Mouse (Mus musculus) layer of hippocampus, postnatal 10 days (tissue): Measurements from ENCODE around the gene Fam69a. TPM values are rescaled to one million over a fixed set of nuclear protein-coding genes. Genes with fewer than 3 reads are reported as not detected.
"Not testable (repeated sequence)": the region's sequence is repeated elsewhere in the genome, so short reads cannot be mapped to it uniquely, and the experiment has no call there.

ENCODE experiments used
- DNase-seq, 2 experiments: peaks; one replicate each; pipeline ENCODE4 v3.0.0; 2021; ENCODE audit warnings: low spot score in 2 of 2
- long read RNA-seq: library from polyadenylated mRNA; stranded (forward); transcript quantifications from one replicate; pipeline ENCODE4 v2.0.0, GENCODE M21; 2023
- total RNA-seq, 2 experiments: library from RNA; stranded (reverse); gene quantifications; 2 replicates each; pipeline ENCODE4 v1.2.3; 2021

The Fam69a gene
- total RNA-seq = 10 to 100 TPM; 55.2 to 60.1 TPM
- long read RNA-seq, transcript Fam69a-201 (5 exons, 2,721 nt) = major isoform, 78 of 85 reads
- long read RNA-seq, partial matches to known transcripts = 1 of 85 reads
- long read RNA-seq, other reads (novel, unspliced or antisense) = 4 of 85 reads

DNA sequence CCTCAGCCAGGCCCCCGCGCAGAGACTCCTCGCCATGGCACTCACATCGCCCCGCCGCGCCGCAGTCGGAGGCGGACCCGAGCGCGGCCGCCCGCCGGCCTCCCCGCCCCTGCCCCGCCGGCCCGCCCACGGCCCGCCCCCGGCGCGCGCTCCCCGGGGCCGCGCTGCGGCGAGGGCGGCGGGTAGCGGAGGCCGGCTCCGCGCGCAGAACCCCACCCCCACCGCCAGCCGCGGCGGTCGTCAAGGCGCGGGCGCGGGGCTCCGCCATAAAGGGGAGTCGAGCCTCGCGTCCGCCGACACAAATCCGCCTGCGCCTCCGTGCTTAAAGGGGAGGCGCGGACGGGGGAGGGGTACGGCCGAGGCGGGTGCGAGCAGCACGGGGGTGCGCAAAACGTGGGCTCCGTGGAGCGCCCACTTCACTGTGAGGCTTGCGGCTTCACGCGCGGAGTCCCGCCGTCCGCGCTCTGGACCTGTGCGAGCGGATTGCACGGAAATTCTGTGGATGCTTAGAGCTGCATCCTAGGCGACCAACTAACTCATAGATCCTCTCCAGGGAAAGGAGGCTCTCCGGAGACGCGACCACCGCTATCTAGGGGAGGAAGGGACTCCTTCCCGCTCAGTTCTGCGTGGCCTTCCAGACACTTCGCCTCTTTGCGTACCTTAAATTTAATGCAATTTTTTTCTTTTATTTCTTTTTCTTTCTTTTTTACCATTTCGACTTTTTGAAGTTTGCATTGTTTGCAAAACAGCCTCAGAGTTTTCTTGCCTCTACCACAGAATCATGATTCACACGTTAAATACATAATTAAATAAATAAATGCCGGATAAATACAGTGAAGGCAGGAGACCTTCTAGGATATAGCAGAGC is at the start of gene Fam69a:
Fam69a (minus strand) TSS at position 119 of the 868 bp plus-strand sequence.
- peak; percentile 89 to 92 for DNase-seq

DNA sequence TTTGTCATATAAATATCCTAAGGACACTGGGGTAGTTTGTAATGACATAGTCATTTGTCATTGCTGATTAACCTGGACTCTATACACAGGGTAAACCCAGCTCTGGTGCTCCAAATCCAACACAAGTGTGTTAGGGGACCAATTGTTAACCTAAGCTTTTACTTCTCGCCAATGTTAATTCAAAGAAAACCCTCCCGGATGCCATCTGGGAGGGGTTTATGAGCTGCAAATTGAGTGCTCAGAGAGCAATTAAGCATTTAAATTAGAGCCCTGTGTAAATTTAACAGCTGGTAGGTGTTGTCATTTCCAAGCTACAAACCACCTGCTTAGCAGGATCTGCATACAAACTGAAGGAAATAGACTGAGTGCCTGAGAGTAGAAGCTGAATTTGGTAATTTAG is 48.6 kb upstream of the Fam69a start:
- DNase-seq = no peak

DNA sequence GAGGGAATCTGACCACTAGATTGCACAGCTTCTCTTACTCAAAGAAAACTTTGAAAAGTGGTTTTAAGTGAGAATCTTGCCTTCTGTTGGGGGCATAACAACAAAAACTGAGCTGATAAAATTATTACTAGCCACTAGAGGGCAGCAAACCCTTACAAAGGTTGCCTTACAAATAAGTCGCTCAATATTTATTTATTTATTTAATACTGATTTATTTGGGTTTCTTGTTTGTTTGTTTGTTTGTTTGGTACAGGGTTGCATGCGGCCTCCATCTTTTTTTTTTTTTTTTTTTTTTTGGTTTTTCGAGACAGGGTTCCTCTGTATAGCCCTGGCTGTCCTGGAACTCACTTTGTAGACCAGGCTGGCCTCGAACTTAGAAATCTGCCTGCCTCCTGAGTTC is 47.3 kb upstream of the Fam69a start:
- peak in 1 of 2 experiments; percentile 21 for DNase-seq

DNA sequence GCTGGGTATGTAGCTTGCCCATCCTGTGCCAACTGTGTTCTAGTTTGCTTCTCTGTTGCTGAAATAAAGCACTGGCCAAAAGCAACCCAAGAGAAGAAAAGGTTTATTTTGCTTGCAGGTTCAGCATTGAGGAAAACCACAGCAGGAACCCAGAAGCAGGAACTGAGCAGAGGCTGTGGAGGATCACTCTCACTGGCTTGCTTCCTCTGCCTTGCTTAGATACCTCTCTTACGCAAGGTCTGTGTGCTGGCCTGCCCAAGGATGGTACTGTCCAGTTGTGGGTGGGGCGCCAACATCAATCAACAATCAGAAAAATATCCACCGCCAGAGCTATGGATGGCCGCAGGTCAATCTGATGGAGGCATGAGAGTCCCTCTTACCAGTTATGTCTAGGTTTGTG is 44.4 kb upstream of the Fam69a start:
- DNase-seq = no peak

DNA sequence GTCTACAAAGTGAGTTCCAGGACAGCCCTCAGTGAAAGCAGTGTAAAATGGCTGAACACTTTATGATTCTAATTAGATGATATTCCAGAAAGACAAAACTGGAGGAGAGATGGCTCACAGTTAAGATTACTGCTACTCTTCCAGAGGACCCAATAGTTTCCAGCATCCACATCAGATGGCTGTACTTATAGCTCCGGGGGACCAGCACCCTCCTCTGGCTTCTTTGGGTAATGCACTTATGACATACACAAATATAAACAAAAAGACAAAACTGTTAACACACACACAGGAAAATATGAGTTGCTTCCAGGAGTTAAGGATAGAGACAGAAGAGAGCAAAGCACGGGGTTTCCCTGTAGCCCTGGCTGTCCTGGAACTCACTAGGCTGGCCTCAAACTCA is 43.1 kb upstream of the Fam69a start:
- no peak for DNase-seq

DNA sequence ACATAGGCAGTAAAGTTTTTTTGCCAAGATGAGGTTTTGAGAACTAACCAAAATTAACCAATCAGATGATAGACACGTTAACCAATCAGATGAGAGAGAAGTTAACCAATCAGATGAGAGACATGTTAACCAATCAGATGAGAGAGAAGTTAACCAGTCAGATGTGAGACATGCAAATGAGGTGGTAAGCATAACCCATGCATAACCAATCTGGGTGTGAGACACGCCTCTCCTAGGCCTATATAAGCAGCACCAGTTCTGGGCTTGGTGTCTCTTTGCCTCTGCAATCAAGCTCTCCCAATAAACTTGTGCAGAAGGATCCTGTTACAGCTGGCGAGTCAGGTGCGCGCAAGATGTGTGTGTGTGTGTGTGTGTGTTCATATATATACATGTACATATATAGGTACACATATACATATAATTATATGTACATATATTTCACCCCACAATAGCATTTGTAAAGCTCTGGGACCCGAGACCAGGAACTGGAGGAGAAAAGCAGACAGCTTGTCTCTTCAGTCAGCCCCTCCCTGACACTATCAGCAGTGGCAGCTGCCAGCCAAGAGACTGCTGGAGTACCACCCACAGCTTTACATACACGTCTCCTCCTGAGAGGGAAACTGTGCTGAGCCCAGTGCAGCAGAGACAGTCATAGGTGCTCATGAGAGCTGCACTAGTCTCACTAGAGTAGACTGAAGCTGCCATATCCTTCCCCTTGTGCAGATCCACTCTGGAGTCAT is 42.1 kb upstream of the Fam69a start:
- not testable (repeated sequence) for DNase-seq

DNA sequence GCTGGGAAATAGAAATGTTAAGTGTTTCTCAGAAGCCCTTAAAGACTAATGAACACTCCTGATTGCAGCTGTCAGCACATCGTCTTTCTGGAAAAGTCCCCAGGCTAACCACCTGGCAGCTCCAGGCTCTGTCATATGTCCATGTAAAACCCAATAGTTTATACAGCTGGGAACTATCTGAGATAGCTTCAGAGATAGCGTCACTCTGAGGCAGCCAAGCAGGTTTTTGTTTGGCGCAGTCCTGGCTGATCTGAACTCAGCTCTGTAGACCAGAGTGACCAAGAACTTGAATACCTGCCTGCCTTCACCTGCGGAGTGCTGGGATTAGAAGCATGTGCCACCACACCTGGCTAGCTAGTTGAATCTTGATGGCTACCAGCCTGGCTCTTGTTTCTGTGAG is 41.3 kb upstream of the Fam69a start:
- DNase-seq = no peak

DNA sequence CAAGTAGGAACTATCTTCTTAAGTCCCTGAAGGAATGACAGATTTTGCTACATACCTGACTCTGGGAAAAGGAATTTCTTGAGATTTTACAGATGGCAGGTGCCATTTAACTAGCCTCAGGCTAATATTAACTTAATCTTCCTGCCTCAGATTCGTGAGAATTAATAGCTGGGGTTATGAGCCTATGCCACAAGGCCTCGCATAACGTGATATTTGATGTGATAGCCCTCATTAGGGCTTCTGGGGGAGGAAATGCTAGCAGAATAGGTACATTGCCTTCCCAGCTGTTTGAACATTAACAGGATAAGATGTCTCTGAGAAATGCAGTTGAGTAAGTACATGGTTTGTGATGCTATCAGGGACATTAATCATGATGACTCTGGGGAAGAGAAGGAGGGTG is 34.5 kb upstream of the Fam69a start:
- DNase-seq = no peak

DNA sequence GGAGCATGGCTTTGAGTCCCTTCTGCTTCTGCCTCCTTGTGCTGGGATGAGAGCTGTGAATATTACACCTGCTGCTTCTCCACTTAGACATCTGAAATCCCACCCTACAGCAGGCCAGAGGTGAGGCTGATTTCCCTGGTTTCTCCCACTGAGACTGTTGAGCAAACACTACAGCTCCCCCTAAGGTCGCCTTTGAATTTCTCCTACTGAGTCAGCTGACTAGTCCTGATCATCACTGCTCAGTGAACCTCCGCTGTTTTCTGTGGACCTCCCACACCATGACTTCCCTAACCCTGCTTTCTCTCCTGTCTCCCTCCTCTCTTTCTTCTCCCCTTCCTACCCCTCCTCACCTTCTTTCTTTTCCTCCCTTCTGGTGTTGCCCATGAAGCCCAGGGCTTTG is 32.5 kb upstream of the Fam69a start:
- DNase-seq = no peak

DNA sequence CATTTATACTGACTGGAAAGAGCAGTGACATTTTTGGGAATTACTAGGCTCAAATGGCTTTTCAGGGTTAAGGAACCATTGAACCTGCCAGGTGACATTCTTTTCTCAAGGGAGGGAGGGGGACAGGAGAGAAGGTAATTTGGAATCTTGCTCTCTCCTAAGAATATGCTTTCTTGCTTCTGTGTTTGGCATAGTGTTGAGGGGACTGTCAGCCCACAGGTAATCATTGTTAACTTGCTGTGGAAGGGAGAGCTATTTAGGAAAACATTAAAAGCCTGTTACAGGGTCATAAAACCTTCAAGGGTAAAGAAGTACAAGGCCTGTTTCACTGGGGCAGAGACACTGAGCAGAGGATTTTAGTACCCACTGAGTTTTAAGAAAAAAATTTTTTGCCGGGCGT is 30.3 kb upstream of the Fam69a start:
- no peak for DNase-seq

DNA sequence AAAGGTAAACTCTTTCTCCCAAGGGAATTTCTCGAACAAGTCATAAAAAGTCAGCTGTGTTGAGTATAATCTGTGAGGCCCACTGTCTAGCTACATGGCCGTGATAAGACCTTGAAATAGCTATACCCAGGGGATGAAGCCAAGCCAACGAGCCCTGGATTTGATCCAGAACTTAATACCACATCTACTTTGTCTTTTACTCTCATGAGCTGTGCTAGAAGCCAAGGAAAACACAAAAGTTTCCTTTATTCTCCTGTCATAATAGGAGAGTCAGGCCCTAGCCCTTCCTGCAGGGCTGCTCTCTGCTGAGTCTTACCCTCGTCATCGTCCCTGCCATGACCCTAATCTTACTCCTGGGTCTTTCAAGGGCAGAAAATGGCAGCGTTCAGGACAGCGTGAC is 28.5 kb upstream of the Fam69a start:
- DNase-seq = no peak

DNA sequence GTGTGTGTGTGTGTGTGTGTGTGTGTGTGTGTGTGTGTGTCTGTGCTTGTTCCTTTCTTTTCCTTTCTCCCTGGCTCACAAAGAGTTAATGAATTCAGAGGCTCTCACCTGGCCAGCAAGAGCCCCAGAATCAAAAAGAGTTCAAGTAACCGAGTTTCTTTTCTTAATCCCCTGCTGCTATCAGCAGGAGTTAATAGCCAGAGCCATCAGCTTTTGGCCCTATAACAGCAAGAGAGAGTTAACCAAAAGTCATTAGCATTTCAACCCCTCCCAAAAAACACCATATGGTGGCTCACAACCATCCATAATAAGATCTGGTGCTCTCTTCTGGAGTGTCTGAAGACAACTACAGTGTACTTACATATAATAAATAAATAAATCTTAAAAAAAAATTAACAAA is 27.3 kb upstream of the Fam69a start:
- no peak for DNase-seq

DNA sequence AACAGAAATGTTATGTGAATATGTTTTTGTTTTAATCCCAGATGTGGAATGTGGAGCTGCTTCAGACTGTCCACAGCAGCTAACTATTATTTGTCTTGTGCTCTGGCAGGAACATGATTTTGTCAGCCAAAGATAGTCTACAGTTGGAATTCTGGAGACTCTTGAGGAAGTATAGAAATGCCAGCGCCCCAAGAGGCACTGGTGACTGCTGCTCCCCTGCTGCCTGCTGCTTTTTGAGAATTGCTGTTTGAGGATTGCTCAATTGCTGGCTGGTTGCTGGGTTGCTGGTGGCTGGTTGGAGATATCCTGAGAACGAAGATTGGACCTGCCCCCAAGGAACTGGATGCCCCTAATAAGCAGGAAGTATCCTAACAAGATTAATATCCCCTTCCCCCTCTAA is 22.8 kb upstream of the Fam69a start:
- DNase-seq = no peak

DNA sequence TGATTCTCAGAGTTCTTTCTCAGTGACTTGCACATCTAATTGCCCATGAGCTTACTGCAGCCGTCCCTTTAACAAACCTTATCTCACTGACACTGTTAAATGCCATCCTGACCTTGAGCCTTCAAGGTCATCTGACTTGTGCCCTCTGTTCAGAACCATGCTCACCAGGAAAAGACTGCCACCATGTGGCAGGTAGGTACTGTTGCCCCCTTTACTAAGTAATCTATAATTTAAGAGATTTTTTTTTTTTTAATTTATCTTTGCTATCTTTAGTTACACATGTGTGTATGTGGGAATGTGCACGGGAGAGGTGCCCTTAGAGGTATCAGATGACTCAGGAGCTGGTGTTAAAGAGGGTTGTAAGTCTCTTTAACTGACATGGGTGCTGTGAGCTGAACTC is 18.2 kb upstream of the Fam69a start:
- no peak for DNase-seq

DNA sequence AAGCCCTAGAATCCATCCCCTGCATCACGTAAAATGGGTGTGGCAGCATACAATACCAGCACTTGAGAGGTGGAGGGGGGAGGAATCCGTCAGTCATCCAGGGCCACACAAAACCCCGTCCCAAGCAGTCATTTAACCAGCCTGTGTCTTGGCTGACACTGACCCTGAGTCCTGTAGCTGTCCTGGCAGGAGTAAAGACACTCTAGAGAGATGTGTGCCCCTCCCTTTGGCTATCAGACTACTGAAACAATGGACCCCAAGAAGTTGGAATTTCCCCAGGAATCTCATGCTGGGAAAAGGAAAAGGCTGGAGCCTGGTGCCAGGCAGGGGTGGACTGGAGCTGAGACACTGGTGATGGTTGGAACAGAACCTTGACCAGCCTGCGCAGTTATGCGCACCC is 15.8 kb upstream of the Fam69a start:
- DNase-seq = no peak

DNA sequence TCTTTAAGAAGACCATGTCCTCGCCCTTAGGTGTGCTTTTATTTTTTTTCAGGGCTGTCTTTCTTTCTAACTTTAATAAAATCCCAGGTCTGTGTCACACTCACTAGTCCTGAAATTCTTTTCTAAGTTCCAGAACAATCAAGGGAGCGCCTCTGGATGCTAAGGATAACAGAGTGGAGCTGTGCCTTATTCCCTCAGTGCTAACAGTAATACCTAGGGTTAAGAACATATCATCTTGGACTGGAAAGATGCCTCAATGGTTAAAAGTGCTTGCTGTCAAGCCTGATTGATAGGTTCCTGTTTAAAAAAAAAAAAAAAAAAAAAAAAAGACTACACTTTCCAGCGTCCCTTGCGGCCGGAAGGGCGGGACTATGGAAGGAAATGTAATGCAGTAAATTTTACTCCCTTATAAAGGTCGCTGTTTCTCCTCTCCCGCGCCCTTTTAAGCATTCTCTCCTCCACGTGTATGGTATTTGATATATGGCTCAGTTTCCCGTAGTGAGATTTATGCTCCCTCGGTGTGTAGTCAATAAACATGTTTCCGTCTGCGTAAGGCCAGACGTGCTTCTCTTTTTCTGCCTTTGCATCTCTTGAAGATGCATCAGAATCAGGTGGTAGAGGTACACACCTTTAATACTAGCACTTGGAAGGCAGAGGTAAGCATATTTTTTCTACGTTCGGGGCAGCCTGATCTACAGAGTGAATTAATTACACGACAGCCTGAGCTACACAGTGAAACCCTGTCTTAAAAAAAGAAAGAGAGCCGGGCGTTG is 14.1 kb upstream of the Fam69a start:
- peak; percentile 39 to 46 for DNase-seq

DNA sequence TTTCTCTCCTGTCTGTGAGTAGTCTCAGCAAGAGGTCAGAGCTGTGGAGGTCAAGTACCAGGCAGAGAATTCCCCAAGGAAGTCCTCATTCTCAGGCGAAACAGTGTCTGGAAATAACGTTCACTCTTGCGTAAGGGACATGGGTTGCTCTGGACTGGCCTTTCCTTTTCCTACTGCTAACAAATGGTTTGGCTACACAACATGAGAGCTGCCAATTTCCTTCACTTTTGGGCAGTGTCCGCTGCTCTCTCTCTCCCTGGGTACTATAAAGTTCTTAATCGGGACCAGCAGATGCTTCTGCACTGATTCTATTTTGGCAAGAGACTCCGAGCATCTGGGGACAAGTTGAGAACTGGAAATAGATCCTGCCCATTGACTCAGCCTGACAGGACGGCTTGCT is 10.8 kb upstream of the Fam69a start:
- DNase-seq = no peak

DNA sequence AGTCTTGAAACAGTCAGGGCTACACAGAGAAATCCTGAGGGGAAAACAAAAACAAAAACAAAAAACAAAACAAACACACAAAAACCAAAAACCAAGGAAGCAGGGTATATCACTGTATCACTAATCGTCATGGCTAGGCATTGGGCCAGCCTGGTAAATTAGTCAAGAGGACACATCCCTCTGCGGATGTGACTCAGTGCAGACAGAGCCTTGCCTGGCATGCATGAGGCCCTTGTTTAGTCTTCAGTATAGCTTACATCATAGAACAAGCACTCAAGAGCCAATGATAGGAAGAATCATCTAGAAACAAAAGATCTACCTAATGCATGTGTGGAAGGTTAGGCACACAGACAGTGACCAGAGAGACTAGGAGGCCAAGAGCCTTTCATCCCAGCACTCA is 9.1 kb upstream of the Fam69a start:
- DNase-seq = no peak

DNA sequence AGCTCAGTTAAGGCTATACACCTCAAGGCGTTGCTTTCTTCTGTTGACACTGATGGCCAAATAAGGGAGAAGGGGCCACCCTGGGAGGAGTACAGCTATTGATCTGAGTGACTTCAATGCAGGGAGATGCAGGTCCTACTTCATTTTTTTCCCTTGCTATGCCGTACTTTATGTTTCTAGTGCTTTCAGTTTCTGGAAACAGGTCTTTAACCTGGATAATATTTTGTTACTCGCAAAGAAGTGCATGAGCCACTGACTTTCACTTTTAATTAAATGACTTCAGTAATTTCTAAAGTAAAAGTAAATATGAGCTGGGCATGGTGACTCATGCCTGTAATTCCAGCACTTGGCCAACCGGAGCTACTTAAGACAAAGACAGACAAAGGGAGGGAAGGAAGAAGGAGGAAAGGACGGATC is 958 bp upstream of the Fam69a start:
- no peak for DNase-seq

DNA sequence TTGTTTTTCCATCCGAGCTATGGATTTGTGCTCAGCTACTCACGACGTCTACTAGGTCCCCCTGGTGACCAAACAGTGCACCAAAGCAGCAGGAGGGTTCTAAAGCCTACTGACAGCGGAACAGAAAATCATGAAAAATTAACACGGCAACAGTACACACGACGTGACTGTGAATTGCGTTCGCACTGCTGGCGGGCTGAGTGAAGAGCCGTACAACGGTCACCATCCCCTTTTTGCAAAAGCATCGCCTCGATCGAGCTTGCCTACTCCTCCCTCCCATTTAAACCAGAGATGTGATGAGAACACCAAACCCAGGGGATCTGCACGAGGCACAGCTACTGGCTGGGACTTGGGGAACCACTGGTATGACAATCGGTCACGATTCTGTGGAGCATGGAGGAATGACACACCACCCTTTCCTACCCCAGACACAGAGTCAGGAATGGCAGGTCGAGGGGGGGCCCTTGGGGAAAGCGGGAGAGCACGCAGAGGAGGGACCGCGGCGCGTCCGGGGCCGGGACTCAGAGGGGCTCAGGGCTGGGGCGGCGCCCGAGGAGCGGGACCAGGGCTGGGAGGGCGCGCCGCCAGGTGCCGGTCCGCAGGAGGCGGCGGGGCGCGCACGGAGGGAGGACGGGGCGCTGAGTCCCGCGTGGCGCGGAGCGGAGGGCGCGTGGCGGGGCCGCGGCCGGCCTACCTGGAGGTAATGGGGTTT is 474 bp downstream of the Fam69a start:
- DNase-seq = peak; percentile 62 to 68

DNA sequence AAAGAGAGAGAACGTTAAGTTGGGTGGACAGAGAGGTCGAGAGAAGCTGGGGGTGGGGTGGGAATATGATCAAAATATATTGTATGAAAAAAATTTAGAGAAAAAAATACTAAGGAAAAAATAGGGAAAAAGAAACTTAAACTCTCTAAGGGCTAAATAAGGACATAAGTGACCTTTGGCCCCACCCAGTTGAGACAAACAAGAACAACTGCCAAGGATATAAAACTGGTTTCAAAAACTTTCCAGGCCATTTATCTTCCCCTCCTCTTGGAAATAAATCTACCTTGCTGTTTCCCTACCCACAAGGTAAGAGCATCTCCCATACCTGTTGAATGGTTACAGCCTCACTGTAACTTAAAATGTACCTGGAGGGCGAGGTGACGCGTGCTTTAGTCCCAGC is 2.9 kb downstream of the Fam69a start:
- no peak for DNase-seq
